Mouse (Mus musculus) left cerebral cortex, postnatal 36 days (tissue): ENCODE results near the gene Ccdc191. TPM values are rescaled to one million over a fixed set of nuclear protein-coding genes. Genes with fewer than 3 reads are reported as not detected.

Experiments used
- DNase-seq, 2 experiments: peaks; one replicate each; pipeline ENCODE4 v3.0.0; 2021 to 2022; ENCODE audit warnings: low spot score in 2 of 2, mixed read lengths in 1 of 2
- intact Hi-C: fragments of 180-260 bp; cut with DNase I; formaldehyde crosslinking; loops from one replicate; pipeline ENCODE4 v1.15.1; 2025
- total RNA-seq, 2 experiments: library from RNA; stranded (reverse); gene quantifications; 2 replicates each; pipeline ENCODE4 v1.2.3; 2021

Ccdc191 gene
- total RNA-seq = 1 to 10 TPM; 4.8 to 5.2 TPM

DNA sequence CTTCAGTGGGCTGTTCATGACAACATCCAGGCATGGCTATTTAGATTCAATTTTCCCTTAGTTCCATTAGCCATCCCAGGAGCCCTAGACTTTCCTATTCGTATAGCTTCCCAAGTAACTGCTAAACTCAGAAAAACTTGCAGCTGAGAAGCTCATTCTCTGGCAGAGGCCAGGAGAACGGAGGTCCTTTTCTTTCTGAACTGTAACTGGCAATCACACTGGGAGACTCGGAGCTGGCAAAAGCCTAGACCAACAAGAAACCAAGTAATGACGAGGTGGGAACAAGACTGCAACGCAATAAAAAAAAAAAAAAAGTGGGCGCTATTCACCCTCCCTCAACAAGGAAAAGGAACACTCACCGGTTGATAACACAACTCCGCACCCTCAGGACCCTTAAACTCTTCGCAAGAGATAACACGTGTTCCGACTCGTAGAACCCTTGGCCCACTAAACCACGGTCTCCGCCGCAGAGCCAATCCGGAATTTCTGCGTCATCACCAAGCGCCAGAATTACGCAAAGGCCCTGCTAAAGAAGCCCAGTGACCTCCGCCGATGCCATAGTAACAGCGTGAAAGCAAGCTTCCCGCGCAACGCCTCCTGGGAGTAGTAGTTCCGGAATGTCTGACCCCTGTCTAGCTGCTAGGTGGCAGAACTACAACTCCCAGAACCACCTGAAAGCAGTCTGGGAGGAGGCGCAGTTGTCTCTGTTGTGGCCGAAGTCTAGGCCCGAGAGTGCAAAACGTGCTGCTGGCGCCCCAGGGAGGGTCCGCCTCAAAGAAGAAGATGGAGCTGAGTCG is at the start of gene Ccdc191:
TSS of gene Ccdc191 (plus strand) at position 593 of the 797 bp plus-strand sequence.
- intact Hi-C loops = loop anchor here (5.0 to 10.0 kb wide), 3 partner anchors 88 to 245 kb away; partner anchors contain the start of genes Atp6v1a, Gramd1c, Naa50 and Zdhhc23
- peak; percentile 99 to 100 for DNase-seq

DNA sequence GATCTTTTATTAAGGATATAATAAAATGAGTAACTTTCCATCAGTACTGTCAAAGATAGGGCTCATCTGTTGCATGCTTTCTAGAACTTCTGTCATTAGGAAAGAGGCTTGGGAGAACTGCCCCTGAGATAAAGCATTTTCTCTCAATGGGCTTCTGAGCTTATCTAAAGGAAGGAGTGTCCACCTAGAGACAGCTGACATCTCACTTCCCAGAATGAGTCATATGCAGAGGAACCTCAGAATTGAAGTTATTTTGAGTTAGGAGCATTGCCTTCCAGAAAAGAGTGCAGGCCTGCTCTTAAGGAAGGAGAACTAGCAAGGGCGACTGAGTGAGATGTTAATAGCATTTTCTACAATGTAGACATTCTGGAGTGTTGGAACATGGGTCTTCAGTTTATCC is 48.4 kb upstream of the Ccdc191 start:
- intact Hi-C loops = no loop called here
- no peak for DNase-seq

DNA sequence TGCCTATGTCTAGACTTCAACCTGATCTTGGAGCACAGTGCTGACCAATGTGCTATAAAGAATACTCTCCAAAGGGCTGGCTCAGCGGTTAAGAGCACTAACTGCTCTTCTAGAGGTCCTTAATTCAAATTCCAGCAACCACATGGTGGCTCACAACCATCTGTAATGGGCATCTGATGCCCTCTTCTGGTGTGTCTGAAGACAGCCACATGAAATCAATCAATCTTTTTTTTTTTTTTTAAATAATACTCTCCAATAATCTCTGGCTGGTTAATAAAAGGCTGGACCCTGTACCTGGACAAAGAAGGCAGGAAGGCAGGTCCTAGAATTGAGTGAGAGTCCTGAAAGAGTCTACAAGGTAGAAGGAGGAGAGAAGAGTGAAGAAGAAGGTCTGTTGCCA is 39.8 kb upstream of the Ccdc191 start:
- intact Hi-C loops = no loop called here
- no peak for DNase-seq

DNA sequence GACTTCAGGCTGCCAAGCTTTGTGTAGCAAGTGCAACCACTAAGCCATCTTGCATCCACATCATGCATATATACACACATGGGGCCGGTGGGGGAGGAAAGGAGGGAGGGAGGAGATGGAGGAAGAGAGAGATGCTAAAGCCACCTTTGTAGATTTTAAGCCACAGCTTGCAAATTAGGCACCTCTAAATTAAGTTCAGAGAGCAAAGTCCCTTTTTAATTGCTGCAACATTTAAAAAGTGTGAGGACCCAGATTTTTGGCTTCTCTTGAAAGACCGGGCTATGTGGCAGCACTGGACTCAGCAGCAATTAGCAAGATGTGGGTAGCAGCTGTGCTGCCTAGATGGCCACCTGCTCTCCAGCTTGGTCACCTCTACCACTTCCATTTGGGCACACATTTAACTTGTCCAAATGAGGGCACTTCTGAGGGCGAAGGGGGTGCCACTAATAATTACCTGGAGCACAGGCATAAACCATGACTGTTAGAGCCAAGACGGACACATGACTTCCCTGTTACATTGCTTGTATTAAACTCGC is 30.6 kb upstream of the Ccdc191 start:
- DNase-seq = no peak
- intact Hi-C loops = no loop called here

DNA sequence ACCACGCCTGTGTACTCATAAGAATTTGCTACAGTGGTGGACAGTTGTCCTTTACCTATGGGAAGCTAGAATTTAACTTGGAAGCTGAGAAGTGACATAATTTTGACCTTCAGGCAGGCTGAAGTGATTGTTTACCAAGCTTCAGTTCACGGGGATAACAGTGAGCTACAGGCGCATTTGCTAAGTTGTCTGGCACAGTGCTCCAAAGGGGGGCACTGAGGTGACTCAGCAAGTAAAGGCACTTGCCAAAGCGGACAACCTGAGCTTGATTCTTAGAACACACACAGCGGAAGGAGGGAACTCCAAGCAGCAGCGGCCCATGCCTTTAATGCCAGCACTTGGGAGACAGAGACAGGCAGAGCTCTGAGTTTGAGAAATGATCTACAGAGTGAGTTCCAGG is 29.0 kb upstream of the Ccdc191 start:
- DNase-seq = no peak
- intact Hi-C loops = no loop called here

DNA sequence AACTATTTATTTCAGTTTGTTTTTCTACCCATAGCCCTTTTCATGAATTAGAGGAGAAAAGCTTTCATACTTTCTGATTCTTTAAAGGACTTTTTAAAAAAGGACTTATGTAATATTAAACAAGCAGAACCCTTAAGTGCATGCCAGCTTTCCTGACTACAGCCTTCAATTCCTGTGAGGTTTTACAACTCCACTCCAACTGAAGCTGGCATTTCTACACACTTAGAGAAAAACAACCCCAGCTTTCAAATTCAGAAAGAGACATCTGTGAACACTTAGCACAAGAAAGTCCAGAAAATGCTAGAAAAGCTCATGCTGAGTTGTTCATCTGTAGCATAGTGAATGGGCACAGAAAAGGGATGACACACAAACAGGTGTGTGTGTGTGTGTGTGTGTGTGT is 19.8 kb upstream of the Ccdc191 start:
- intact Hi-C loops = no loop called here
- DNase-seq = no peak

DNA sequence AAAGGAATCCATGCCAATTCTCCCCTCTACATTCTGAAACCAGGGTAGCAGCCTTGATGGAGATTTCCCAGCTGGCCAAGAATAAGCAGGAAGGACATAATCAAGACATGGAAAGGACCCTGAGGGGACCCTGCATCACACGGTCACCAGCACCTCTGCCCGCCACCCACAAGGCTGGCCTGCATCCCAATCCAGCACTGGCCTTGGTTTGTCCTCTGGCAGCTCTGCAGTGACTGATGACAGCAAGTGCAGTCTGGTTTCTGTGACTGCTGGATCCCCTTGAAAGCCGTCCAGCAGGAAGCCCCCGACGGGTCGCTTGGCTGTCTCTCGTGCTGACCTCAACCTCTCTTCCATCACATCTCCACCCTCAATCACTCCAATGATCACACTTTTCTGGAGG is 18.2 kb upstream of the Ccdc191 start:
- intact Hi-C loops = no loop called here
- no peak for DNase-seq

DNA sequence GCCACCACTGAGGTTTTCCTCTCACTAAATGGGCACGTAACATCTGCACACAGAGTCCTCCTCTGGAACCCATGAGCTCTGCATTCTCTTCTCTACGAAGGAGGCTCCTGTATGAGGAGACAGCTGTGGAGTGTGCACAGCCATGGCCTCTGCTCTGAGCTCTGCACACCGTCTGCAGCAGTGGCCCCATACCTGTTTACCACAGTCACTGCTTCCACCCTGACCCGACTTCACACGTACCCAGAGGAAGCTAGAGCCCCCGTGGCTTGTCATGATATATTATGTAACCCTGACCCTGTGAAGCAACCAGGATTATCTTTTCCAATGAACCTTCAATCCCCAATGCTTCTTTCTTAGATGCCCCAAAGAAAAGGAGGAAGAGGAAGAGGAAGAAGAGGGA is 9.8 kb upstream of the Ccdc191 start:
- no peak for DNase-seq
- intact Hi-C loops = loop anchor here (10.0 kb wide), 1 partner anchor 255 kb away; the partner anchor contains the start of genes Atp6v1a and Naa50

DNA sequence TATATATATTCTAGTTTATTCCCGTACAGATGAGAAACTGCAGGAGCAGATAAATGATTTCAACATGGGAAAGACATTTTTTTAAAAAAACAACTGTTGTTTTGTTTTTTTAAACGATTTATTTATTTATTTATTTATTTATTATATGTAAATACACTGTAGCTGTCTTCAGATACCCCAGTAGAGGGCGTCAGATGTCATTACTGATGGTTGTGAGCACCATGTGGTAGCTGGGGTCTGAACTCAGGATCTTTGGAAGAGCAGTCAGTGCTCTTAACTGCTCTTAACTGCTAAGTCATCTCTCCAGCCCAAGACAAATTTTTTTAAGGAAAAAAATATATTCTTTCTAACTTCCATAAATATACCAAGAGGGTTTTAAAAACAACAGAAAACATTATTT is 8.0 kb upstream of the Ccdc191 start:
- DNase-seq = no peak
- intact Hi-C loops = loop anchor here (10.0 kb wide), 1 partner anchor 253 kb away; the partner anchor contains the start of genes Atp6v1a and Naa50

DNA sequence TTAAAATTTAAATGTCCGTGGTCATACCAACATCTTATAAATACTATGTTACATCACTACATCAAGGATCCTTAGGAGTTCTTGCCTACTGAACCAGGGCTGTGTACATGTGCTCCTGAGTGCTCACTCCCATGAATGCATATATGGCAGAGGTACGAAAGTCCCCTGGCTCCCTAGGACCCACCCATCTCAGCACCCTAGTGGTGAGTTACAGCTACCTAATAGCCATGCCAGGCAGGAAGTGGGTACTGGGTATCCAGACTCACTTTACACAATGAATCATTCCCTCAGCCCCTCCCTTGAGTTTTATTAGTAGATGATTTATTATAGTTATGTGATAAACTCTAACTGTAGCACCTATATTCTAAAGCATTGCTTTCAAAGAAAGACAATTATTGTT is 7.3 kb upstream of the Ccdc191 start:
- intact Hi-C loops = loop anchor here (10.0 kb wide), 1 partner anchor 252 kb away; the partner anchor contains the start of genes Atp6v1a and Naa50
- DNase-seq = no peak

DNA sequence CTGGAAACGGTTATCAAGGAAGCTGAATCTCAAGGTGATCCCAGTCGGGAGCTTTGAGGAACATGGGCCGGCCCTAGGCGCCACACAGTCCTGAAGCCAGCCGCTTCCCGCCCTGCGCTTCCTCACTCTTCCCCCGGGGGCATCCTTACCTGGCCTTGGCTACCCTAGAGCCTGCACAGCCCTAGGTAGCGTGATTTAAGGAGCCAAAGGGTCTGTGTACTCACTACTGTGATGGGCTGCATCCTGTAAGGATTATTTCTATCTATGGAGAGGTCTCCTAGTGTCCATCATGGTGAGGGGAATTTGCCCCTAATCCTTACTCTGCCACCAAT is 371 bp downstream of the Ccdc191 start:
- DNase-seq = no peak
- intact Hi-C loops = loop anchor here (5.0 kb wide), 1 partner anchor 87 kb away; the partner anchor contains the start of gene Zdhhc23

DNA sequence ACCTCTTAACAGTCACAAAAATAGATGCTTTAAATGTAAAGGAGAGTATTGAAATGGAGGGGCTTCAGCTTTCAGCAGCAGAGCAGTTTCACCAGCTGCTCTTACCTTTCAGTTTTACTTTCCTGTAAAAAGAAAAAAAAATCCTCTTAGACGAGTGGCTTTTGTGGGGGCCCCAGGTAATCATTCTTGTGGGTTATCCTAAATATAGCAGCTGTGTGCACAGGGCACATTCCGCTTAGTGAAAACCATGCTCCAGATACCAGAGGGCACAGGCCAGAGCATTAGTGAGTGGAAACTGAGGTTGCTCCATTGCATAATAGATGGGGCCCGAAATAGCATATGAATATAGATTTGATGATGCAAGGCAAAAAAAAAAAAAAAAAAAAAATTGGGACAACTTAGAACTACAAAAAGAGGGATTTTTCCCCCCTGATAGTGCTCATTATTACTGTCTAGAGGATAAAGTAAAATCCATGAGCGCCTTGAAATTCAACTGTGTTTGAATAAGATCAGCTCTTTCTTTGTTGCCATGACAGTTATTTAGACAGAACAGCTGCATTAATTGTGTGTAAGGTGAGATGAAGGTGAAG is 1.2 kb downstream of the Ccdc191 start:
- no peak for DNase-seq
- intact Hi-C loops = loop anchor here (5.0 kb wide), 1 partner anchor 86 kb away; the partner anchor contains the start of gene Zdhhc23

DNA sequence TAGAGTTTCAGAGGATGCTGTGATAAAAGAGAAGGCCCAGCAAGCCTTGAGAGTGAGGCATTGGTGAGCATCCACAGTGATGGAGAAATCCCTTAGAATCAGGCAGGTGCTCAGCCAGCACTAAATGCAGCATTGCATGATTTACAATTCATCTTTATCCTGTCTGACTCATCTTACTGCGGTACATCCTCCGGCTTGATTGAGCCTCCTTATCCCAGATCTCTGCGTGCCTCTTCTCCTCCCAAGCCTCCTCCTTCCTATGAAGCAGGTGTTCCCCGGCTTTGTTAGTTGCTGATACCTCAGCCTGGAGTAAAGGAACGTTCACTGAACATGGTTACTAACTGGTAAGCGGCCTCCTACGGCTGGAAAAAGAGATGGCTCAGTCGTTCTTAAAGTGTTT is 4.9 kb downstream of the Ccdc191 start:
- DNase-seq = peak in 1 of 2 experiments; percentile 22
- intact Hi-C loops = loop anchor here (5.0 kb wide), 1 partner anchor 83 kb away; the partner anchor contains the start of gene Zdhhc23

DNA sequence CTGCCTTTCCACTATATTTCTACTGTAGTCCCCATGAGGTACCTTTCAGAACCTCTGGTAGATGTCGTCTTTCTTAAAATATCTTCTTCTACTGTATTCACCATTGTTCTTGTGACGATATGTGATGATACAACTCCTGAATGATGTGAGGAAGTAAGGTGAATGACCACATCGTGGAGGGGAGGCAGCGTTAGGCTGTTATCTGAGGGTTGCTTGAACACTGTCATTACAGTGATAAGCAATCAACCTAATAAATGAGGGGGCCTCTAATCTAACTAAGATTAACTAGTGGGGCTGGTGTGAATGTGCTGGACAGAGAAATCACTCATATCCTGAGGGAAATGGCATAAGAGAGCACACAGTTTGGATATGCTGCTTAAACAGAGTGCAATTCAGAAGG is 10.5 kb downstream of the Ccdc191 start:
- intact Hi-C loops = no loop called here
- no peak for DNase-seq

DNA sequence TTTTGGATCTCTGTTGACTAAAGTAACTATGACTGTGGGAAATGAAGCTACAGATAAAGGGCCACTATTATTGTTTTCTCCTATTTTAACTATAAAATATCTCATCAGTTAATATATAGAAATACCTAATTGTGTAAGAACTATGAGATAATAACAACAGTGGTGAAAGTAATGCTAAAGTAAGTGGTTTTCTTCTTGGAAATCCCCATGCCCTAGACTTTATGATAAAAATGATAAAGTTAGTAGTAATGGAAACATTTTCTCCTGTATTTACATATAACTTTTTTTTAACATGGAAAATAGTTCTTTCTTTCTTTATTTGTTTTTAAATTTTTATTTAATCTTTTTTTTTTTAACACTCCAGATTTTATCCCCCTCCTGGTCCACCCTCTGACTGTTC is 11.0 kb downstream of the Ccdc191 start:
- intact Hi-C loops = no loop called here
- no peak for DNase-seq

DNA sequence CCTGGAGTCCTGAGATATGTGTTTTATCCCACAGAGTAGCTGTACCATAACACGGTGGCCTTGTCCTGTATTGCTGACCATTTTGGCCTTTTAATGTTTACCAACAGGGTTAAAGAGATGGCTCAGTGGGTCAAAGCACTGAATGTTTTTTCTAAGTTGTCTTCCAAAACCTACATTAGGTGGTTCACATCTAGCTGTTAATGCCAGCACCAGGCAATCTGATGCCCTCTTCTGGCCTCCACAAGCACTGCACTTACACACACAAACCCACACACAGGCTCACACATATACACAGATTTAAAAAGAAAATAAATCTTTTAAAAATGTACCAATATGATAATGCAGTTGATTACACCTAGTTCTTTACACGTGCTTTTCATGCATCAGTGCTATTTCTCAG is 19.3 kb downstream of the Ccdc191 start:
- DNase-seq = no peak
- intact Hi-C loops = no loop called here

DNA sequence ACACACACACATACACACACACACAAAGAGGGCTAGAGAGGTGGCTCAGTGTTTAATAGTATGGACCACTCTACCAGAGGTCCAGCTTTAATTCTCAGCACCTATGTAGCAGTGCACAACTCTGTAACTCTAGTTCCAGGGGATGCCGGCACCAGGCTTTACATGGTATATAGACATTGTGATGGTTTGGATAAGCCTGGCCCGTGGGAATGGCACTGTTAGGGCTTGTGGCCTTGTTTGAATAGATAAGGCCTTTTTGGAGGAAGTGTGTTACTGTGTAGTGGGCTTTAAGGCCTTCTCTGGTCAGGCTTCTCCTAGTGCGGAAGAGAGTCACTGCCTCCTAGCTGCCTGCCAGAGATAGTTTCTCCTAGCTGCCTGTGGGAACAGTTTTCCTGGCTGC is 29.3 kb downstream of the Ccdc191 start:
- no peak for DNase-seq
- intact Hi-C loops = no loop called here

DNA sequence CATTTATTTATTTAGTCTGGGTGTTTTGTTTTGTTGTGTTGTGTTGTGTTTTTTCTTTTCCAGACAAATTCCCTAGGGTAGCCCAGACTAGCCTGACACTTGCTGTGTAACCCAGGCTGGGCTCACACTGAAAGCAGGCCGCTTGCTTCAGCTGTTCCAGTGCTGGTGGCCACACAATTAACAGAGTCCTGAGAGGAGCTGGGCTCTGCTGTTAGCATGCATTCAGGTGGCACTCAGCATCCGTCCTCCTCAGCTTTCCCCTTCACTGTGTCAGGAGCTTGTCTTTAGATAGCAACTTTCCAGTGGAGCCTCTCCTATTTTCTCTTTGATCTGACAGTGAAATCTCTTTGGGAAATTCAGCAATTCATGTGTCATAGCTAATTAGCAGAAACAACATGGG is 32.4 kb downstream of the Ccdc191 start:
- DNase-seq = no peak
- intact Hi-C loops = no loop called here

DNA sequence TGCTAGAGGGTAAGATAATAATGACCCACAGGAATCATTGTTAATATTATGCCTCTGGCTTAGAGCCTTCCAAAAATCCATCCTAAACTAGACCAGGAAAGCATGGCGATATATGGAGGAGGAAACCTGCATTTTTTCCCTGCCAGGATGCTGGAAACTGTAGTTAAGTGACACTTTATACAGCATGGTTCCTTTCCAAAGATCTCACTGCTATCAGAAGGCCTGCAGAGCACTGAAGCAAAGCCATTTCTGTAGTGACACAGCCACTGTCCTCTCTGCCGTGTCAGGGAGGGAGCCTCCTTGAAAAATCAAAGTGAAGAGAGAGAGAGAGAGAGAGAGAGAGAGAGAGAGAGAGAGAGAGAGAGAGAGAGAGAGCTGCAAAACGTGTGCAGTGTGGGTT is 33.0 kb downstream of the Ccdc191 start:
- intact Hi-C loops = no loop called here
- no peak for DNase-seq

DNA sequence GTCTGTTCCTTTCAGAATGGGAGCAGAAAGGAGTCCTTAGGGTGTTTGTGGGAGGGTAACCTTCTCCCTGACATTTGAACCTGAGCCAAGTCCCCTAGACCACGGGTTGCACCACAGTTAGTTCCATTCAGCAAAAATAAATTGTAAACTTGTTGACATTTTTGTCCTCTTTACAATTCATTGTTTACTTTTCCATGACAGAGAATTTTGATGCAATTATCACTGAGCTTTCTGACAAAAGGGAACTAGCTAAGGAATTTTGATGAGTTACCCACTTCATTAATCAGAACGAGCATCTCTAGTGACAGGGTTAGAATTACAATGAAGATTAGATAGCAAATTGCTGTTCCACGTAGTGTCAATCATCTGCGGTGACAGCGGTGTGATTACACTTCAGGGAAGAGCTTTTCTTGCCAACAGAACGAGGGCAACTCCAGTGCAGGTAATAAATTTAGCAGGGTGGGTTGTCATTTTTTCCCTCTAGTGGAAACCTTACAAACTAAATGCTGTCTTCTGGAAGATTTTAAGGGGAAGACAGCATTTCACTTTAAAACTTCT is 35.5 kb downstream of the Ccdc191 start:
- no peak for DNase-seq
- intact Hi-C loops = no loop called here
